Mouse (Mus musculus) spleen, postnatal 14 days (tissue): ENCODE results near the gene Ccnf.
A peak's percentile ranks its signal among the peaks of the same experiment; 100 is the strongest.

Experiments
- DNase-seq, 2 experiments: peaks; one replicate each; pipeline ENCODE4 v3.0.0; 2021 to 2022; ENCODE audit warnings: low spot score in 2 of 2

Gene Ccnf

GRCm38 (mm10) chr17:24224741-24225140, 26.5 kb downstream of the Ccnf start:
- no peak for DNase-seq

DNA sequence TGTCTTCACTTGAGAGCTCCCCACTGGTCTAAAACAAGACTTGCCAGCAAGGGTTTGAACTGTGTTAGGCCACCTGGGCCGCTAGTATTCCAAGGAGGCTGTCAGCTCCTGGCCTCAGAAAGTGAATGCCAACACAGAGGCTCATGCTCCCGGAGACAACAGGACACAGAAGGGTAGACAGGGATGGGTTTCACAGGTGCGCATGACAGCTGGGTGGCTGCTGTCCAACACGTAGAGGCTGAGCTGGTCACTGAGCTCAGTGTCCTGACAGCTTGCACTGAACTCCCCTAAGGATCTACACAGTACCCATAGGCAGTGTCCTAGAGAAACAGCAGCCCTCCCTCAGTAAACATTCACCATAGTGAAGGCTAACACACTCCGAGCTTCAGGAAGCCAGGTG, 27.8 kb downstream of the Ccnf start:
- DNase-seq = no peak

- DNase-seq = no peak
Measured at GRCm38 (mm10) chr17:24222653-24223052, 28.6 kb downstream of the Ccnf start.

DNA sequence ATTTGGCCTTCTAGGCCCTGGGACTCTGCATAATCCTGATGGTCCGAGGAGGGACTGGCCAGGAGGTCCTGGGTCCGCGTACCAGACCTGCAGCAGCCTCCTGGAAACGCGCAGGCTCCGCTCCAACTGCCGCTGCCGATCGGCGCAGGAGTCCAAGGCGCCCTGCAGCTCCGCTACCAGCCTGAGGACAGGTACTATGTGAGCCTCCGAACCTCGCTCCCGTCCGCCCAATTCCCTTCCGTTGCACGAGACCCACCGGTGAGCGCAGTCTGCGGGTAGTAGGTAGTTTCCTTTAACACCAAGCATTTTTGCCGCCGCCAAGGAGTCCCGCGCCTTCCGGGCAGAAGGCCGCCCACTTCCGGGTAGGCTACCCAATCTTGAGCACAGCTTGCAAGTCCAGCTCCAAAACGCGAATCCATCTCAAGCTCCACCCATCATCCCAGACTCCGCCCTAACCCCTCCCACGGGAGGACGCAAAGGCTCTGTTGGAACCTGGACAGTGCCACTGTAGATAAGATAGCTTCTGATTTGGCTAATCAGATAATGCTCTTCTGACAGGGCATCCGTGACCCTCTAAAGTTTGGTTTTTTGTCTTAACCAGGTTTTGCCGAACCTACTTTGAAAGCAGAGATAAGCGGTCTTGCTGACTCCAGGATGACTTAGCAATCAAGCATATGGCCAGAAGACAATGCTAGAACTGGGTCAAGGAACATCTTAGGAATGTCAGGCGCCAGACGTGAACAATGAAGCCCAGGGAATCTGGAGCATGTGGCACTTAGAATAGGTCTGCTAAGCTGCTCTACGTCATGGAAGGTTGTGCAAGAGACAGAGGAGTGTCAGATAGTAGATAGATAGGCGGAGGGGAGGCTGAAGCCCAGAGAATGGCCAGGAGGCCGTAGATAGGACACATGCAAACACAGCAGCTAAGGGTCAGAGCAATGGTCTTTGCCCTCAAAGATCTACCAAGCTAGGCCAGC, 30.6 kb downstream of the Ccnf start, which contains the start of gene Tedc2:
Gene Tedc2 (minus strand): TSS at position 417 of the 977 bp plus-strand sequence.
- peak; percentile 82 to 83 for DNase-seq

GRCm38 (mm10) chr17:24216836-24217235, 34.4 kb downstream of the Ccnf start:
- no peak for DNase-seq

DNA sequence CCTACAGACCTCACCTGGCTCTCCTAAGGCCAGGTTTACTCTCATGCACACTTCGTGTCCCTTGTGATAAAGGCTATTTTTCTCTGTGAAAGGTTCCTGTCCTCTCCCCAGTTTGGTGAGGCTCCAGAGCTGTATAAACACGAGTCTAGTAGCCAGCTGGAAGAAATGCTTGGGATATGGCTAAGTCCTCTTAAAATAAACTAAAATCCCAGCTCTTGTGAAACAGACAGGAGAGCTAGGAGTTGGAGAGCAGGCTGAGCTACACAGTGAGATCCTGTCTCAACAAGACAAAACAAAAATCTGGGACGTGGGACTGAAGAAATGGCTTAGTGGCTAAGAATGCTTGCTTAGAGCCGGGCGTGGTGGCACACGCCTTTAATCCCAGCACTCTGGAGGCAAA, 38.1 kb downstream of the Ccnf start:
- no peak for DNase-seq

- DNase-seq = no peak
Measured at GRCm38 (mm10) chr17:24212441-24213018, 38.8 kb downstream of the Ccnf start.

DNA sequence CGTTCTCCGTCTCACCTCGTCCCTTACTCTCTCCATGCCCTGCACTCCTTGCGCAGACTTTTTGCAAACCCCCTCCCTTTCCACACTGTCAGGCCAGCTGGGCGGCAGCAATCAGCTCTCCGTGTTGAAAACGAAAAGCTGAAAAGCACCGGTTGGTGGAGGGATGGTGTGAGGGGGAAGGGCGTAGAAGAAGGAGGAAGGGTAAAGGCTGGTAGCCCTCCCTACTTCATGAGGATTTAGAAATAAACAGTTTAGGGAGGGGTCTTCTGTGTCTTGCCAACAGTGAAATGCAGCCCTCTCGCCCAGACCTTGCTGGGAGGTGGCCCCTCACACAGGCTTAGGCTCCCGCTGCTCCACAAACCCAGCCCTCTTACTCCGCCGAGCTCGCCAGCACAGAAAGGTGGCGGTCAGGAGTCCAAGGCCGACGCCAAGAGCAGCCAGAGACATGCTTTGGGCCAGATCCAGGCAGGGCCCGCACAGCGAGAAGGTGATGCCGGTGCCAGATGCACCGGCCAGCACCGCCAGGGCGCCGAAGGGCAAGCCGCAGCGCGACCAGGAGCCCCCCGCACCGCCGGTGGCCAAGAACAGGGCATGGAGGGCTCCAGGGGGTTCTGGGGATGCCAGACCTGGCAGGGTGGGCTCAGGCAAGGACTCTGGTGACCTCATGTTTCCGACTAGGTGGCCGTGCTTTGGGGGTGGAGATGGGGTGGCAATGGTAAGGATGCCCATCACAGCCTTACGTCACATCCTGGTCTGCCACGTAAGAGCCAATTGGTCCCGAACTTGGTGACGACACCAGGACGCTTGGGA, 39.4 kb downstream of the Ccnf start:
- DNase-seq = no peak

DNA sequence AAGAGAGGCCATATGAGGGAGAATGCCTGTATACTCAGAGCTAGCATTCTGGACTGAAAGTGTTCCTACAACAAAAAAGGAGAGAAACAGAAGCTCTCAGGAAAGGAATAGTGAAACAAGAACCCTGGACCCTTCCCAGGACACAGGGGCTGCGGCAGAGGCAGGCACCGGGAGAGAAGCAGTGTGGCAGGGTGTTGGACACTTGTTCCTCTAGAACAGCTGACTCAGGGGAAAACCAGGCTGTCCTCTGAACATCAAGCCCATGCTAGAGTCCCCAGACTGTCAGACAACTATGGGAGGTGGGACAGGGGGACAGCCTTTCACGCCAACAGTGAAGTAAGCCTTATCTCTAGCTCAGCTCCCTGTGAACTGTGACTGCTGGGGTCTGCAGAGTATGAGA, 40.7 kb downstream of the Ccnf start:
- DNase-seq = no peak

DNA sequence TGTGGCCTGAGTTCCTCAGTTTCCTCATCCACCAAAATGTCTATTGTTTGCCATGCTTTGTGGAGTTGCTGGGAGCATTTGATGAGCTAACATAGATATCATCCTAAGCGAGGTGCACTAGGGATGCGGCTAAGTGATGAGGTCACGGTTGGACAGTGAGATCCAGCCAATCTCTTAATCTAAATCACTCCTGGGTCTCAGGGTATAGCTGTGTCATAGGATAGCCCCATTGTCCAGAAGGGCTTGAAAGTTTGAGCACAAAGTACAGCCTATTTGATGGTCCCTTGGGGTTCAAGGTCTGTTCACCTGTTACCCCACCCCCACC, 41.4 kb downstream of the Ccnf start:
- DNase-seq = no peak

GRCm38 (mm10) chr17:24209043-24209915, 42.0 kb downstream of the Ccnf start, which contains the start of gene Ntn3:
TSS of gene Ntn3 (minus strand) at chr17:24209531.
- peak; percentile 57 to 69 for DNase-seq

GRCm38 (mm10) chr17:24208641-24209042, 42.6 kb downstream of the Ccnf start:
- DNase-seq = no peak

GRCm38 (mm10) chr17:24207768-24208640, 43.3 kb downstream of the Ccnf start:
- DNase-seq = no peak

DNA sequence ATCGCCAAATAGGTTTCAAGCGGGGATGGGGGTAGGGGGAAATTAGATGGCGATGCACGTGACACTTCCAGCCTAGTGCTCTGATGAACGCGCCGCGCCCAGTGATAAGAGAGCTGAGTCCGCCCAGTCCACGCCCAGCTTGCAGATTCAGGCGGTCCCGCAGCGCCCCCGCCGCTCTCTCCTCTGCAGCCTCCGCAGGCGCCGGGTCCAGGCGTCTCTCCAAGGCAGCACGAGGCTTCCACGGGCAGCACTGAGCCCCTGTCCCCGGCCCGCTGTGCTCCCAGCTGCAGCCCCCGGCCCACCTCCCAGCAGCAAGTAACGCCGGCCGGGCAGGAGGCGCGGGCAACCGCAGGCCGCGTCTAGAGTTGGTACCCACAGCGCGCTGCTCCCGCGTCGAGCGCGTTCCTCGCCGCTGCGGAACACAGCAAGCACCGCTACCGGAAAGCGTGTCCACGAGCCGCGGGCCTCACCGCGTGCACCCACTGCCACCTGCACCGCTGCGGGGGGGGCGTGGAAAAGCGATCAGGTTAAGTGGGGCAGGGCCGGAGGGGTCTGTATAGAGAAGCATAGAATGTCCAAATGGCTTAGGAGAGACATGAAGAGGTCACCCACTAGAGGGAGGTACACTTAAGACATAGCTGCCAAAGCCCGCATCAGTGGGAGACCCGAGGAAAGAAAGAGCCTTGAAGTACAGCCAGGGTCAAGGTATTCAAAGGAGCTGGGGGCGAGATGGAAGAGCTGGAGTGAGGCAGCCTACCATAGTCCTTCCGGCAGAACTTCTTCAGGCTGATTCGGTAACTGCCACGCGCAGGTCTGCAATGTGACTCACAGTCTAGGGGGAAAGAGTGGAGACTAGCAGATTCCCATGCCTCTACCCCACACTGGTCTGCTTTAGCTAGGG, 44.6 kb downstream of the Ccnf start:
- DNase-seq = peak; percentile 51 to 60

DNA sequence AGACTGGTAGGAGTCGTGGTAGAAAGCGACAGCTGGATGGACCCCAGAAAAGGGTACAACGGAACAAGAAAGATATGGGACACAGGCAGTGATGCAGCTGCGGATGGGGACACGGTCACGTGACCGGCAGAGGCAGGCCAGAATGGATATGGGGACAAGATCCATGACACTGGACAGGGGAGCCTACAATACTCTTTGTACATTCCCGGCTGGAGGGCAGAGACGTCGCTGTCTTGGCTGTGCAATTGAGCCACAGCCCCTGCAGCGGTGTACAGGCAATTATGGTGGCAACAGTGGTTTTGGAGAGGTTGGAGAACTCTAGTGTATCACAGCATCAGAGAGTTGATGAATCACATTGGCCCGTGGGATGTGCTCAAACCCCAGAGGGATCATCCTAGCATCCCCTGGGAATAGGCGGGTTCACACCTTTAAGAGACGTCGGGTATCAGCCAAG, 45.3 kb downstream of the Ccnf start:
- no peak for DNase-seq

DNA sequence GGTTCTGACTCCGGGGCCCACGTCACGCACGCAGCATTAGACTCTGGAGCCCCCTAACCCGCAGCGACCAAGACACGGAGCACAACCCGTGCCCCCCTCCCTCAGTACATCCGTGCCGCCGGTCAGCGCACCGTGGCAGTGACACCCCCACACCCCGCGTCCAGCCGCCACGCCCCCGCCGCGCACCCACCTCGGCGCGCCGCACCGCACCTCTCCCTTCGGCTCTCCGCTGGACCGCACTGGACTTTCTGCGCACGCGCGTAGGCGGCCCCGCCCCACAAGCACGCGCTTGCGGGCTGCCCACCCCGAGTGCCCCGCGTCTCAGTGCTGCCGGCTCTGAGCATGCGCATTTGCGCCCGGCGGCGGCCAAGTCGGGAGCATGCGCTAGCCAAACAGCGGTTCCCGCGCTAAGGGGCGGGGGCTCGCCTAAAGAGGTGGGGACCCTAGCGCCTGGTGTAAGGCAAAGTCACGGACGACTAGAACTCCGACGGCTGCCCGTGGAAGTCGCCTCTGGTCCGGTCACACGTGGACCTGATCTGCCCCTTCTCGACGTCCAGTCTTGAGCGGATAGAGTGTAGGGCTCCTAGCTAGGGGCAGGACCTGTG, 45.9 kb downstream of the Ccnf start, which contains the start of gene Tbc1d24:
Gene Tbc1d24 (minus strand): TSS at position 279 of the 605 bp plus-strand sequence.
- DNase-seq = peak; percentile 78 to 80

GRCm38 (mm10) chr17:24204846-24205245, 46.4 kb downstream of the Ccnf start:
- DNase-seq = no peak
